Mouse (Mus musculus): ENCODE data around the gene Gla.

Gene Gla

DNA sequence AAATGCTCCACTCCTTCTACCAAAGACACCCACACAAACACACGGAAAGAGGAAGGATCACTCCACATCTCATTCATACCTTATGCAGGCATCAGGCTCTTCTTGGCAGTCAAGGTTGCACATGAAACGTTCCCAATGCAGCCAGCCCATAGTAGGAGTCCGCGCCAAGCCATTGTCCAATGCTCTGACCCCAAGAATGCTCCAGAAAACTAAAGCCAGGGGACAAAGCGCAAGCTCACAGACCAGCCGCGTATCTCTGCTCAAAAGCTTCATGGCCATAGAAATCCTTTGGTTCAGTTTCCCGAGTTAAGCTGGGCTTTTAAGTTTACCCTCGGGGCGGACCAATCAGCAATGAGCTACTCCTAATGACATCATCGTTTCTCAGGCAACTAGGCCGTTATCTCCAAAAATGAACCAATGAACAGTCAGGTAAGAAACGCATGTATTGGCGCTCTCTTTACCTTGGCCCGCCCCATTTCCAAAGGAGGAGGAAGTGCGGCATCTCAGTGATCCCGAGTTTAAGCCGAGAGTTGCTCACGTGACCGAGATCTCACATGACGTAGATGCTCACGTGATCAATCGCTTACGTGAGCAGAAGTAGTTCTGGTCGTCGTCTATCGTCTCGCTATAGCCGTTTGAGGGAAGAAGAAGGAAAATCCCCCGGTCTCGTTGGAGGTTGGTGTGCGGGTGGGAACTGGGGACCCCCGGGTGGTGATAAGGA, at the start of gene Gla, which contains the start of gene Hnrnph2:
Gene Gla, minus strand, starts transcription at position 467 of the 721 bp plus-strand sequence.
Gene Hnrnph2, plus strand, starts transcription at position 521 of the 721 bp plus-strand sequence.
- DNase-seq (ENCODE audit: low read depth, low spot score): peak; percentile 98

DNA sequence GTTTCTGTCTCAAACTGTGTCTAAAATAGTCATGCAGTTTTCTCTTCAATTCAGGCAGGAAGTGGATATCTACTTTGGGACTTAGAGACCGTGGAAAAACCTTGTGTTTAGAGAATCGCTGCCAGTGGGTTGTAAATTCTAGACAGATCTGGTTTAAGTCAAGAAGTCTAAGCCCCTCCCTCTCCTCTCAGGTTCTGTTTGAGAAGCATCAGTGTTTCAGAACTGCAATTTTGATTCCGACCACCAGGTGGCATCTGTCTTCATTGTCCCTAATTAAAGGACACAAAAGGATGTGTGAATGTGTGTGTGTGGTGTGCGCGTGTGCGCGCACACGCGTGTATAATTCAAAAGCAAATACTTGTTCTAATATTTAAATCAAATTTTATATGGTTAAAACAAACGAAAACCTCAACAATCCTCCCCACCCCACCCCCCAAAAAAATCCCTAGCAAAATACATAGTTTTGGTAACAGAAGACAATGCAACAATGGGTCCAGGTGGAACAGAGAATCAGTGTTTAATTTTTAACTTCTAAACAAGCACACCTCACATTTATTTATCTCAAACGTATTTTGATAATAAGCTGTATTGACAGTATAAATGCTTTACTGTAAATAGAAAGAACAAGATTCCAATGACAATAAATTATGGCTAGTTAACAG, 47.2 kb upstream of the Gla start:
- peak; percentile 35 for DNase-seq (ENCODE audit: low read depth, low spot score)

DNA sequence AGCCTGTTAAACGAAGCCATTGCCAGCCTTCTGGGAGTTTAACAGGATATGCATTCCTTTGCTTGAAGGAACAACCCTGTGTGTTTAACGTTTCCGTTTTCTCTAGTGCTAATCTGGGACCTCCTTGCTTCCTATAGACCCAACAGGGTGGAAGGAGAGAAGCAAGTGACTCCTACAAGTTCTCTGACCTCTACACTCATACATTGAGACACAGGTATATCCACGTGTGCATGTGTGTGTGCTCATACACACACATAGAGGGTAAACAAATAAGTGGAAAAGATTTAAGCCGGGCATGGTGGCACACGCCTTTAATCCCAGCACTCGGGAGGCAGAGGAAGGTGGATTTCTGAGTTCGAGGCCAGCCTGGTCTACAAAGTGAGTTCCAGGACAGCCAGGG, 46.5 kb upstream of the Gla start:
- DNase-seq (ENCODE audit: low read depth, low spot score): no peak

DNA sequence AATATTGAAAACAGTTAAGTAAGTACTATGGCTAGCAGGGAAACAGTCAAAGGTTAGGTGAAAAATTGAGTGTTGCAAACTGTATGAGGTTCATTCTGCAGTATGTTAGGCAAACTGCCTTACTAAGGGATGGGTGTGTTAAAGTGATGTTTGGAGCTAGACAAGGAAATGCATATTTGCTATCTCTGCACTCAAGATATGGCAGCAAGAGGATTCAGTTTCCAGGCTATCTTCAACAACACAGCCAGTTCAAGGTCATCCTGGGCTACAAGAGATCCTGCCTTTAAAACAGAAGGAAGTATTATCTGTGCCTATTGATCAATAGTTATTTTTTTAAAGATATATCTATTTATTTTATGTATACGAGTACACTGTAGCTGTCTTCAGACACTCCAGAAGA, 45.4 kb upstream of the Gla start:
- no peak for DNase-seq (ENCODE audit: low read depth, low spot score)

DNA sequence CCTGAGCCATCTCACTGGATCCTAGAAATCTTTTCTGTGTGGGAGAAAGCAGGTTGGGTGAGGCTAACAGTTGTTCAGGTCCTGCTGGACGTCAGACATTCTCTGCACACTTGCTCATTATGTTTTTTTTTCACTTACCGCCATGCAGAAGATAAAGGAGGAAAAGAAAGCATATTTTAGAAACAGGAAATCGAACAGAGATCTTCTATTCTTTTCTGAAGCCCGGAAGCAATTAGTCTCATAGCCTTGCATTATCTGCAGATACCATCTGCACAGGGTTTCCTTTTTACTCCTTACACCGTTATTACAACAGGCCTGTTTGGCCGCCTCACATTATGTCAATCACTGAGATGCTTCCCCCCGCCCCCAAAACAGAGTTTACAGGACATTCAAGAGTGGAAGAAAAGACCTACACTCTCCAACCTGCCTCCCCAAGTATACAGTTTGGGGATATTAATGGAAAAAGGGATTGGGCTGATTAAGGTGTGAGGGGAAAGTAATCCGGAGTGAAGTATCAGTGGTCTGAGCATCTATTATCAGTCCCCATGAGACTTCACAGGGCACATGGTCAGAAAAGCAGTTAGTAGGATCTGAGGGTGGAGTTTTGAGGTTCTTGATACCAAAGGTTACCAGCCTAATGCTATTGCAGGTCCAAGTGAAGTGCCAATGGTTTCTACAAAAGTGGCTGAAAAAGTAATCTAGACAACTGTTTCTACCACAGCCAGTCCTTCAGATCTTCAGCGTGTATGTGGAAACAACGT, 40.3 kb upstream of the Gla start:
- no peak for DNase-seq (ENCODE audit: low read depth, low spot score)

DNA sequence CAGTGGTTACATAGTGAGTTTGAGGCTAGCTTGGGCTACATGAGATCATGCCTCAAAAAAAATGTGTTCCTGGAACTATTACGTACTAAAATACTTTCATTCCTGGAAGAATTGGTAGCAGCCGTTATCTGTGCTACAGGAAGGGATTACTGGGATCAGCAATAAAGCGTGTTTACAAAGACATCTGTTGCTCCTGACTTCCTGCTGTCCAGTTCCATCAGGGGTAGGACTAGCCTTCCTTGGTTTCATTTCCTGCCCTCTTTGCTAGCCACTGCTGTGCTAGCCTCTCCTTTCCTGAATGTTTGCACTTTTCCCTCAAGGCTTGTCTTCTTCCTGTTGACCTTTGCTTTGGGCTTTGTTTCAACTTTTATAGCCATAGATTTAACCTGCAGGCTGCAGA, 34.9 kb upstream of the Gla start:
- no peak for DNase-seq (ENCODE audit: low read depth, low spot score)

DNA sequence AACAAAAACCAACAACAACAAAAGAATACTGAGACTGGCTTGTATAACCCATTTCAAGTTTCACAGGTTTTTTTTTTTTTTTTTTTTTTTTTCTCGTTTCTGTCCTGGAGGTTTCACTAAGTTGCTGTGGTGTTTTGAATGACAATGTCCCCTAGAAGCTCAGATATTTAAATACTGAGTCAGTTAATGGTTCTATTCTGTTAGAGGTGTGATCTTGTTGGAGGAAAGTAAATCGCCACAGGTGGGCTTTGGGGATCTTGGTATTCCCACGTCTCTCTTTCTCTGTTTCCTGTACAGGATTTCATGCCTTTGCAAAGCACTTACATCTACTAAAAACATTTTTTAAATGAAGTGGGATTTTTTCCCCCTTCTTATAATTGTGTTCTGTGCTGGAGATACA, 34.2 kb upstream of the Gla start:
- DNase-seq (ENCODE audit: low read depth, low spot score): no peak

DNA sequence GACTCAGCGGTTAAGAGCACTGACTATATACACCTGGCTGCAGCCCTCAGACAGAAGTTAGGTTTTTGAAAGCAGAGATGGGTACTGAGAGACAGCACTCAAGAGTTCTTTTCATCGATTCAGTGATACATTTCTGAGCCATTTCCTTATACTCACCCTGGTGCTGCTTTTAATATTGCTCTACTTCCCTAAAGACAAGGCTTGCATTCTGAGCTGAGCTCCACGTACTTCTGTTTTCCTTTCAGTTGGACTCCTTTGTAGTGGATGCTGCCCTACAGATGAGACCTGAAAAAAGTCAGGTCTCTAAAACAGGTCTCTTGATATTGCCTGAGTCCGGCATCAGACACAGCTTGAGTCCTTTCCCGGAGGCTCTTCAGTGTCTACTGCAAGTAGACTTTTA, 31.8 kb upstream of the Gla start:
- DNase-seq (ENCODE audit: low read depth, low spot score): no peak

DNA sequence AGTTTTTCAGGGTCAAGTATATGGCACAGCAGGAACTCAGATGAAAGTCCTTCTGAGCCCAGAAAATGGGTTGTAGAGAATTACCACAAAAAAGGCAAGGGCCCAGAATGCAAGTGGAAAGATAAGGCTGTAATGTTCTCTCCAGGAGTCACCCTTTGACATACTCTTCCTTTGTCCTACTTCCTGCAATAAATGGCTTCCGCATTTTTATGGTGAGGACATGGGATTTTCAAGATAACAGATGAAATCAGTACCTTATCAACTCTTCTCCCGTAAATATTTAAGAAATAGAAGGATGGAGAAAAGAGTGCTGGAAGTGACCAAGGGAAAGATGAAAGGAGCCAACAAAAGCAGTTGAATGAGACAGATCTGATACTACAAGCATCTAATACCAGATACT, 27.3 kb upstream of the Gla start:
- DNase-seq (ENCODE audit: low read depth, low spot score): no peak

DNA sequence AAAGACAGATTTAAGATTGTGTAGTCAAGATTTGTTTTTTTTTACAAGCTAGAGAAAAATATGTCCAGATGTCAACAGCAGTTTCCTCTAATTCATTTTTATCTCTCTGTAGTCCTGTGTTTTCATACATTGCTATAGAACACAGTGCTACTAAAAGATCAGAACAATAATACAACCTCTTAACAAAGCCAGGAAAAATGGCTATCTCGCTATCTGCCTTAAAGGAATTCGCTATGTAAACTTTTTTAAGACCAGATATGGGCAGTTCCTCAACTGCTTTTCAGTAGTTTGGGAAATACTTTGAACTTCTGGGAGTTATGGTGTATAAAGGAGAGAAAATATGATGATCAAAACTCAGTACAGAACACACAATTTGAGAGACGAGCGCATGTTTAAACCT, 22.4 kb upstream of the Gla start:
- no peak for DNase-seq (ENCODE audit: low read depth, low spot score)

DNA sequence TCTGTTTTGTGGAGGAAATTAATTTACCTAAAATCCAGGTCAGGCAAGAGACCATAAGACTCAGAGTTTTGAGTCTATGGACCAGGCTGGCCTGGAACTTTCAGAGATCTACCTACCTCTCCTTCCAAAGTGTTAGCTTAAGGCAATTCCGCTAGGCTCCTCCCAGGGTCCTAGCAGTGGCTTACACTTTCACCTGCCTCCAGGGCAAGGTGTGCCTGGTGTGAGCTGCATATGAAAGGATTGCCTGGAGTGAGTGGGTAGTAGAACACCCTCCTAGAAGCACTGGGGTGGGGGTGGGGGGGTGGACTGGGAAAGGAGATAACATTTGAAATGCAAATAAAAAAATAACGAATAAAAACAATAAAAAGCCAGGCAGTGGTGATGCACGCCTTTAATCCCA, 20.8 kb upstream of the Gla start:
- DNase-seq (ENCODE audit: low read depth, low spot score): no peak

DNA sequence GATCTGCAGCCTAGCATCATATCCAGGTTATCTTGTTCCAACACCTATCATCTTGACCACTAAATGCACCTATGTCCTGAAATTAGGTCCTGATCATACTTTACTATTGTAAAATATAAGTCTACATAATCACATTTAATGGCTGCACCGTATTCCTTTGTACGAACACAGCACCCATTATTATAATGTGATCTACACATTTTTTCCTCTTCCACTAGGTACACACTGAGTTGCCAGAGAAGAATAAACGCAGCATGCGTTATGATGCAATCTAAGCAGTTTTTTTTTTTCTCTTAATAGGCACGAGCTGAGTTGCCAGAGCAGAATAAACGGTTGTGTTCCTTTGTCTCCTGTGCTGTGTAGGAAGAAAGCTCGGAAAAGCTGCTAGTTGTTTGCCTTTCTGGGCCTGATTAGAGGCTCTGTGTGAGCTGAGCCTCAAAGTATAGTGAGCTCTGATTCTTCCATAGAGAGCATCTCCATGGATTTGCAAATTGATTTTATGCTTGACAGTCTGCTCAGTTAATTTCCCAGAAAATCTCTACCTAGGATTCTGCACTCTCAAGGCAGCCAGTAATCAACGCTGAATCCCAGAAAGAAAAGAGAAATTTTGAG, 19.4 kb upstream of the Gla start:
- DNase-seq (ENCODE audit: low read depth, low spot score): no peak

DNA sequence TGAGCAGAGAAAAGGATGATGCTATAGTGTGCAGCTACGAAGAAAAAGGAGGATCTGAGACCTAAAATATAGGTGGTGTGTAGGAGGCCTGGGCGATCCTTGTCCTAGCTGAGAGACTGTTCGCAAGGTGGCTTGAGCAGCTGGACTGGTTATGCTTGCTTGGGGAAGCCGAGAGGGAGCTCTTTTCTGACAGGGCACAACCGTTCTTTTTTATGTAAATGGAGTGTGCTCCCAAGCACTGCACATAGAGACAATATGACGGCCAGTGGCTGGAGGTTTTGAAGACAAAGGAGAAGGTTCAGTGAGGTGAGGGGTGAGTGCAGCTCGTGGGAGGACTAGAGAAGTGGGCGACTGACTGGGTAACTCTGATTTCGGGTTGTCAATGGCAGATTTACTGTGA, 18.8 kb upstream of the Gla start:
- no peak for DNase-seq (ENCODE audit: low read depth, low spot score)

DNA sequence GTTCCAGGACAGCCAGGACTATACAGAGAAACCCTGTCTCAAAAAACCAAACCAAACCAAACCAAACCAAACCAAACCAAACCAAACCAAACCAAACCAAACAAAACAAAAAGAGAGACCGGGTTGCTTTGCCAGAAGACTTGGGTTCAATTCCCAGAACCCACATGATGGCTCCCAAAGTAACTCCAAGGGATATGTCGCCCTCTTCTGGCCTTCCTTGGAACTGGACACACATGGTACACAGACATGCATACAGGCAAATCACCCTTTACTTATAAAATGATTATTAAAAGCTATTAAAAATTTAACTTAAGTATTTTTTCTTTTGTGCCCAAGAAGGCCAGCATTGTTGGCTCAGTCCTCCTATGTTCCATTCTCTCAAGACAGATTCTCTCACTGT, 13.4 kb upstream of the Gla start:
- DNase-seq (ENCODE audit: low read depth, low spot score): no peak

DNA sequence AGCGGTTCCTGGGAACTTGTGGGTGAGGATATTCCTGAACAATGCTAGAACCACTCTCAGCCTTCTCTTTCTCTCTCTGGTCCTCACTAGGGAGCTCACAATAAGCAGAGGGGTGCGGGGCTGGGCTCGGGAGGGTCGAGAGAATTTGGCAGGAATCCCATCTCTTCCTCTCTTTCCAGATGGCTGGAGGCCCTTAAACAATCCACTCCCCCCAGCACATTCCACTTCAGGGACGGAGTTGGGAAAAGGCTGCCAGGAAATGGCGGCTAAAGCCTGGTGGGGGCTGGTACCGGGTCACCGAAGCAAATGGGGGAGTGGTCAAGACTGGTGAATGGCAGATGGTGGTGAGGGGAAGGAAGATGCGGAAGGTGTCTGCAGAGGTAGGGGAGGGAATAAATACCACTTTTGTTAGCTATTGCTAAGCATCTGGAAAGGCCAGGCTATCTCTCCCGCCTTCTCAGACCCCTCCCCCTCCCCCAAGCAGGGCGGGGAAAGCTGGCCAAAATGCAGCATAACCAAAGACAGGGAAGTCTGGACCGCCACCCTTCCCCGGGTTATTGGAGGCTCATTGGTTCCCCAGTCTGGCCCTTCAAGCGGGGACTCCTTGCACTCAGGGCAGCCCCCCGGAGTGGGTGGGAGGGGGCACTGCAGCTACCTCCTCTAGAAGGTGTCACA, 11.5 kb upstream of the Gla start:
- no peak for DNase-seq (ENCODE audit: low read depth, low spot score)

DNA sequence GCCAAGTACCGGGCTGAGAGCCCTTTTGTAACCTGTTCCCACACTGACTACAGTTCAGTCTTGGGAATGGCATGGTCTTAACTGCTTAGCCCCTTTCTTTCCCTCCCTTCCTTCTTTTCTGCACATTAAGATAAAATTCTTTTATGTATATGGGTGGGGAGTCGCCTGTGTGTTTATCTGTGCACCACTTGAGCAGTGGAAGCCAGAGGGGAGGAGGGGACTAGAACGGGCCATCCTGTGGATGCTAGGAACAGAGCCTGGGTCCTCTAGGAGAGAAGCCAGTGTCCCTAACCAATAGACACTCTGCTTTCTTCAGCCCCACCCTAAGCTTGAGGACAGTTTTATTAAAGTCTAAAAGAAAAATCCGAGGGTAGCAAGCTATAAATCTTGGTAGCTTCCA, 10.1 kb upstream of the Gla start:
- no peak for DNase-seq (ENCODE audit: low read depth, low spot score)

DNA sequence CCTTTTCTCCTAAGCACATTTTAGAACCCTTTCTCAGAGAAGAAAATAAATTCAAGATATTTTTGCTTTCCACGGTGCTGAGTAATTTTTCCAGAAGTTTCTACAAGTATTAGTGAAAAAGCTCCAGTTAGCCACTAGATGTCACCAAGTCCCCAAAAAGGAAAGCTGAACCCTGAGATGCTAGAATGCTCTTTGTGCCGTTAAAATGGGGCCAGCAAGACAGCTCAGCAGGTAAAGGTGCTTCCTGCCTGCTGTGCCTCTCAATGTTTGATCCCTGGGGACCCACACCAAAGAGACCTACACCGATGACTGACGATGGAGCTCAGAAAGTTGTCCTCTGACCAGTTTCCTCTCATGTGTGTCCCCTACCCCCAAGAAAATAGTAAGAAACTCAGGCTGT, 8.5 kb upstream of the Gla start:
- no peak for DNase-seq (ENCODE audit: low read depth, low spot score)

DNA sequence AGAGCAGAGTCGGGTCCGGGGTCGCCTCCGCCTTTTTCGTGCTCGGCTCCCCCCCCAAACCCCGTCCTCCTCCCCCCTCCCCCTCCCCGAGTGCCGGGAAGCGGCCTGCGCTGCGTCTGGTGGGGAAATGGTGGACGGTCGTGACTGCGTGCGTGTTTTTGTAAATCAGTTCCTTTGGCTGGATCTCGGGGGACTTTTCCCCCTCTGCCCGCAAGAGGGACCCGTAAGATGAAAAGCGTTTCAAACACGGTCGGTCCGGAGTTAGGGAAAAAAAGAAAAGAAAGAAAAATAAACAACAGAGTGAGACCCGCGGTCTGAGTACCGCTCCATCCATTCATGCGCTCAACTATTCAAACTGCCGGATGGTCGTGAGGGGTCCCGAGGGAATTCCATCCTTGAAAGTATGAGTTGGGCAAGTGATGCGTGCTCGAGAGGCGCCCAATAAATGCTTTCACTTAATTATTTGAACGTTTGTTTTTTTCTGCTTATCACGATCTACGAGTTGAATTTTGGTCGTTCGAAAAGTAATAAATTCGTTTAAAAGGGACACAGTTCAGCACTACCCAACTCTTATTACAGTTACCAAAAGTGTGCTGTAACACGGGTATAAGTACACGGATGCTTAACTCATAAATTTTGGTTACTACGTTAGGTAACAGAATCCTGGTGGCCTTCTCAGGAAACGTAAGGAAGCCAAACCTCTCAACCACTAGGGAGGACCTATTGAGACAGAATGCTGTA, 625 bp upstream of the Gla start:
- DNase-seq (ENCODE audit: low read depth, low spot score): no peak

DNA sequence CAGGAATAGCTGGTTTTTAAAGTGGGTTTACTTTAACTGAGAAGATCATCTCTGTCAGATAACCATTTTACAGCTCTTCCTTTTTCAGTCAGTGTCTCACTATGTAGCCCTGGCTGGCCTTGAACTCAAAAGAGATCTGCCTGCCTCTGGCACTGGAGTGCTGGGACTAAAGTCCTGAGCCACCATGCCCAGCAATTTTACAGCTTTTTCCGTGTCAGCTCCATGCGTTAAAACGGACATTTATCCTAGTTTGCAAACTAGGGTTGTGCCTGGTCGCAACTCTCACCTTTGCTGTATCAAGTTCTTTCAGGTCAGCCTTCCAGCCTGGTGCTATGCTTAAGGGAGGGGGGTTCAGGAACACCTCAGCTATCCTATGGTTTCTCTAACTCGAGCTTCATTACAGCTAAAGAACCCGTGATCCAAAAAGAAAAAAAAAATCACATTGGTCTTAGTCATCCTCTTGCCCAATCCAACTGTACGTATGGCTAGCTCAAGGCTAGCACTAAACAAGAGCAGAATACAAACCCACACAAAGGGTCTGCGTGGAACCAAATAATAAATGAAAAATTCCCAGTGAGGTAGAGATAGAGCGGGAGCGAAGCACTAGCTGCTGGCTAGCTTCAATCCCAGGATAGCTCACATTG, 881 bp downstream of the Gla start:
- DNase-seq (ENCODE audit: low read depth, low spot score): no peak

DNA sequence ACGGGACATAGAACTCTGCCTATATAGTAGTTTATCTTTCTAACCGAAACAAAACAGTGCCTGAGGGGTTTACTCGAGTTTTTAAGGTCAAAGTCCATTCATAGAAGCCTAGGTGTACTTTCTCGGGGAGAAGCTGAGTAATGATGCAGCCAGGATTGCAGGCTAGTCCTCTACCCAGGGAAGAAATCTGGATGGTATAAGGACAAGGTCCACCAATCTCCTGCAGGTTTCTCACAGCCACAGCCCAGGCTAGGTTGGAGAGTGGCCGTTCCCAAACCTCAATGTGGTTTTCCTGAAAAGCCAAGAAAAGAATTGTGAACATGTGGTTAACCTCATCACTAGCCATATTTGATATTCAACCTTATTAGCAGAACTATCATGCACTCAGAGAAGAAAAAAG, 11.1 kb downstream of the Gla start:
- no peak for DNase-seq (ENCODE audit: low read depth, low spot score)

DNA sequence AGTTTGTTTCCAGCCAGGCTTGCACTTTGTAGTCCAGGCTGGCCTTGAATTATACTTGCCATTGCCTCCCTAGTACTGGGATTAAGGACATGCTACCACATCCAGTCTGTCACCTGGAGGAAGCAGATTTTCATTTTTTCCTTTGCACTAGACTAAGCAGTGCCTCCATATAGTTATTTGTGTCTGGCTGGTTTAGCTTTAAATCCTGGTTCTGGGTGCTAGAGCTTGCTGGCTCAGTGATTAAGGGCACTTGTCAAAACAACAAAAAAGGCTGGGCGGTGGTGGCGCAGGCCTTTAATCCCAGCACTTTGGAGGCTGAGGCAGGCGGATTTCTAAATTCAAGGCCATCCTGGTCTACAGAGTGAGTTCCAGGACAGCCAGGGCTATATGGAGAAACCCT, 11.9 kb downstream of the Gla start:
- DNase-seq (ENCODE audit: low read depth, low spot score): no peak

Measured in telencephalon, adult 2 months (tissue).